ENCODE assay signal across 15 mouse cellular contexts in genomic region chr13:29430919-29431318, GRCm38 (mm10).
DNase-seq lines count a peak whose midpoint lies in the region; ATAC-seq lines count a peak whose summit lies in the region.
"Had no signal": no experiment of that assay in that cellular context is flagged by ENCODE, and none has a peak within 500 bp of the region (broad histone marks: within the 10 kb centered on the region; RNA-seq: fewer than 3 reads in every experiment).

No protein-coding gene starts in this region.

- H3K36me3 ChIP-seq in heart, embryonic 13.5 days = peaks cover 6% of the 10 kb centered on the region; the same call in 1 of the 2 replicates
- no peaks in the 10 kb centered on the region for H3K36me3 ChIP-seq in midbrain, embryonic 16.5 days (ENCODE audit: control insufficient read depth, insufficient read depth, low read length)
- H3K36me3 ChIP-seq: embryonic facial prominence, embryonic 13.5 days; hindbrain, embryonic 13.5 days; intestine, embryonic 15.5 days; midbrain, embryonic 13.5 days; stomach, embryonic 15.5 days had no signal

- H3K4me1 ChIP-seq in heart, embryonic 13.5 days = peaks cover 10% of the 10 kb centered on the region
- no peaks in the 10 kb centered on the region; the same call in 1 of the 2 replicates for H3K4me1 ChIP-seq in midbrain, embryonic 16.5 days (ENCODE audit: control insufficient read depth, insufficient read depth, low read length)
- H3K4me1 ChIP-seq: intestine, embryonic 15.5 days; stomach, embryonic 15.5 days had no signal

- DNase-seq in heart, postnatal 4 days = no peak
- peak; percentile 44 to 54 for DNase-seq in B cell, adult 2 months
- DNase-seq in spleen, adult 18-20 months = peak; percentile 11 to 21
- no peak for DNase-seq in cerebellum, adult 18-20 months
- DNase-seq: gastrocnemius, postnatal 25 days; right cerebral cortex, postnatal 25 days had no signal

- H3K27ac ChIP-seq in heart, embryonic 13.5 days (replicated peaks) = no peak overlapping the region
- no peak overlapping the region for H3K27ac ChIP-seq in midbrain, embryonic 16.5 days (ENCODE audit: low read length)
- H3K27ac ChIP-seq: embryonic facial prominence, embryonic 13.5 days; hindbrain, embryonic 13.5 days; intestine, embryonic 15.5 days; liver, embryonic 14.5 days; midbrain, embryonic 13.5 days; stomach, embryonic 15.5 days had no signal

- no peak overlapping the region for H3K4me3 ChIP-seq in heart, embryonic 13.5 days
- no peak overlapping the region for H3K4me3 ChIP-seq in midbrain, embryonic 16.5 days (ENCODE audit: low read depth, low read length)
- H3K4me3 ChIP-seq: embryonic facial prominence, embryonic 13.5 days; hindbrain, embryonic 13.5 days; intestine, embryonic 15.5 days; midbrain, embryonic 13.5 days; stomach, embryonic 15.5 days had no signal

- WGBS in heart, embryonic 13.5 days = 16% methylated on average over 4 of the region's 4 CpGs
- WGBS in midbrain, embryonic 16.5 days = 59% methylated on average over 4 of the region's 4 CpGs

- H3K4me2 ChIP-seq in heart, embryonic 13.5 days = no peak overlapping the region
- no peak overlapping the region for H3K4me2 ChIP-seq in midbrain, embryonic 16.5 days (ENCODE audit: low read length)
- H3K4me2 ChIP-seq: embryonic facial prominence, embryonic 13.5 days; hindbrain, embryonic 13.5 days; intestine, embryonic 15.5 days; midbrain, embryonic 13.5 days; stomach, embryonic 15.5 days had no signal

- ATAC-seq in heart, embryonic 13.5 days (ENCODE audit: extremely low read depth, insufficient number of reproducible peaks, low FRiP score, low TSS enrichment) = peak; percentile 31; the same call in 1 of the 2 replicates
- ATAC-seq in granulocyte monocyte progenitor cell, adult 5-6 weeks (replicated peaks; ENCODE audit: poor library complexity, severe bottlenecking) = peak; percentile 99
- no peak for ATAC-seq in midbrain, embryonic 16.5 days
- ATAC-seq: intestine, embryonic 15.5 days; midbrain, embryonic 13.5 days had no signal

- no peak overlapping the region for H3K9ac ChIP-seq in heart, embryonic 13.5 days
- H3K9ac ChIP-seq in midbrain, embryonic 16.5 days (ENCODE audit: low read depth, low read length) = no peak overlapping the region
- H3K9ac ChIP-seq: embryonic facial prominence, embryonic 13.5 days; hindbrain, embryonic 13.5 days; intestine, embryonic 15.5 days; liver, embryonic 14.5 days; midbrain, embryonic 13.5 days; stomach, embryonic 15.5 days had no signal

- no peaks in the 10 kb centered on the region for H3K27me3 ChIP-seq in heart, embryonic 13.5 days (replicated peaks)
- no peaks in the 10 kb centered on the region for H3K27me3 ChIP-seq in midbrain, embryonic 16.5 days (ENCODE audit: control insufficient read depth, insufficient read depth, low read depth, low read length)
- H3K27me3 ChIP-seq: embryonic facial prominence, embryonic 13.5 days; hindbrain, embryonic 13.5 days; intestine, embryonic 15.5 days; midbrain, embryonic 13.5 days; stomach, embryonic 15.5 days had no signal

- no peaks in the 10 kb centered on the region for H3K9me3 ChIP-seq in heart, embryonic 13.5 days
- no peaks in the 10 kb centered on the region for H3K9me3 ChIP-seq in midbrain, embryonic 16.5 days (replicated peaks; ENCODE audit: control insufficient read depth, low read length, poor library complexity, severe bottlenecking)
- H3K9me3 ChIP-seq: embryonic facial prominence, embryonic 13.5 days; hindbrain, embryonic 13.5 days; intestine, embryonic 15.5 days; midbrain, embryonic 13.5 days; stomach, embryonic 15.5 days had no signal

Comparison
In these comparisons a context has a peak if more than half of its experiments do, and no peak if none do; other contexts are left out.
1. DNase-seq: peak in B cell, adult 2 months (2 of 2) and spleen, adult 18-20 months (2 of 2); none in heart, postnatal 4 days (single experiment) and cerebellum, adult 18-20 months (0 of 2).